Mouse (Mus musculus): ENCODE data around the gene Vipas39. TPM values are rescaled to one million over a fixed set of nuclear protein-coding genes. Genes with fewer than 3 reads are reported as not detected.

The Vipas39 gene
- polyA plus RNA-seq, 1 experiment from 2014 or later: 31.8 TPM

DNA sequence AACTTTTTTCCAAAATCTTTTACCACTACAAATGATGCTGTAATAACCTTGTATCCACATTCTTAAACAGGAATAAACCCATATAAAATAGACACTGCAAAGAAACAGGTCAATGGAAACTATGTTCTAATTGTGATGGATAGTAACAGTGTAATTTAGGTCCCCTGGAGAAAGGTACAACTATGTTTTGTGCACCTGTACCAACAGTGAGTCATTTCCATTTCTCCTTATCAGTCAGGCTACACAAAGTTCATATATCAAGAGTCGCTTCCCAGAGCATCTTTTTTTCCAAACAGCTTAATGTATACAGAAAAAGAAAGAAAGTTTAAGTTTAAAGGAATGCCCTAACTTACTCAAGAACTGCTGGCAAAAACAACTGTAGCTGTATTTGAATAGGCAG lies 71.0 kb downstream of the Vipas39 start:
- peaks cover 5% of the 10 kb centered on the region; the same call in 1 of the 2 replicates for H3K4me1 ChIP-seq (replicated peaks)
- no peaks in the 10 kb centered on the region for H3K27me3 ChIP-seq (replicated peaks)
- 75% methylated on average over 1 of the region's 1 CpGs for WGBS
- no peaks in the 10 kb centered on the region for H3K36me3 ChIP-seq
- no peak overlapping the region for H3K4me3 ChIP-seq
- no peaks in the 10 kb centered on the region for H3K9me3 ChIP-seq (replicated peaks)
- H3K27ac ChIP-seq (ENCODE audit: poor library complexity, severe bottlenecking): no peak overlapping the region
- no peak overlapping the region for H3K9ac ChIP-seq
- no peak for ATAC-seq (ENCODE audit: insufficient number of reproducible peaks, low FRiP score)
- no peak overlapping the region for H3K4me2 ChIP-seq

- ATAC-seq (ENCODE audit: insufficient number of reproducible peaks, low FRiP score): no peak
- no peak overlapping the region for H3K4me2 ChIP-seq
- no peaks in the 10 kb centered on the region for H3K4me1 ChIP-seq (replicated peaks)
- H3K4me3 ChIP-seq: no peak overlapping the region
- no peaks in the 10 kb centered on the region for H3K36me3 ChIP-seq
- H3K27ac ChIP-seq (ENCODE audit: poor library complexity, severe bottlenecking): no peak overlapping the region
- no peaks in the 10 kb centered on the region for H3K9me3 ChIP-seq (replicated peaks)
- WGBS: 87% methylated on average over 3 of the region's 3 CpGs
- no peaks in the 10 kb centered on the region for H3K27me3 ChIP-seq (replicated peaks)
- no peak overlapping the region for H3K9ac ChIP-seq
Measured at GRCm38 (mm10) chr12:87193008-87193407, 73.0 kb downstream of the Vipas39 start.

Small RNAs within 50 kb of the gene (microRNA-seq; reads per million reads assigned to microRNA genes)
- gene Gm47293: not detected

Other genes starting within 250 kb of the Vipas39 start
- gene Tmem63c, start 244.9 kb downstream of the Vipas39 start, polyA plus RNA-seq (2016; fragmentation: Nextera tagmentation; extraction: Ambion mirVana): not detected in 2 replicates
- 0.57 TPM in 1 of 2 replicates, not detected in the other for gene Ngb, start 163.7 kb downstream of the Vipas39 start, polyA plus RNA-seq (2016; fragmentation: Nextera tagmentation; extraction: Ambion mirVana)
- gene Gstz1, start 119.1 kb downstream of the Vipas39 start, polyA plus RNA-seq (2016; fragmentation: Nextera tagmentation; extraction: Ambion mirVana): 30.9 and 31.4 TPM in 2 replicates
- 15.4 and 16.0 TPM in 2 replicates for gene Pomt2, start 118.3 kb downstream of the Vipas39 start, polyA plus RNA-seq (2016; fragmentation: Nextera tagmentation; extraction: Ambion mirVana)
- gene Samd15, start 66.5 kb downstream of the Vipas39 start, polyA plus RNA-seq (2016; fragmentation: Nextera tagmentation; extraction: Ambion mirVana): 0.91 and 1.3 TPM in 2 replicates
- 3.4 and 3.7 TPM in 2 replicates for gene Tmed8, start 65.8 kb downstream of the Vipas39 start, polyA plus RNA-seq (2016; fragmentation: Nextera tagmentation; extraction: Ambion mirVana)
- 0.42 and 1.5 TPM in 2 replicates for gene Noxred1, start 27.5 kb downstream of the Vipas39 start, polyA plus RNA-seq (2016; fragmentation: Nextera tagmentation; extraction: Ambion mirVana)
- gene Ahsa1, start 223 bp upstream of the Vipas39 start, polyA plus RNA-seq (2016; fragmentation: Nextera tagmentation; extraction: Ambion mirVana): 190 and 196 TPM in 2 replicates
- 0.92 and 1.1 TPM in 2 replicates for gene Ism2, start 33.4 kb upstream of the Vipas39 start, polyA plus RNA-seq (2016; fragmentation: Nextera tagmentation; extraction: Ambion mirVana)
- 73.3 and 76.4 TPM in 2 replicates for gene Sptlc2, start 122.1 kb upstream of the Vipas39 start, polyA plus RNA-seq (2016; fragmentation: Nextera tagmentation; extraction: Ambion mirVana)
- 249 and 268 TPM in 2 replicates for gene Slirp, start 177.6 kb upstream of the Vipas39 start, polyA plus RNA-seq (2016; fragmentation: Nextera tagmentation; extraction: Ambion mirVana)
- gene Alkbh1, start 177.8 kb upstream of the Vipas39 start, polyA plus RNA-seq (2016; fragmentation: Nextera tagmentation; extraction: Ambion mirVana): 36.6 and 40.0 TPM in 2 replicates
- 85.7 and 86.1 TPM in 2 replicates for gene Snw1, start 206.0 kb upstream of the Vipas39 start, polyA plus RNA-seq (2016; fragmentation: Nextera tagmentation; extraction: Ambion mirVana)
- not detected in 2 replicates for gene Gm5788, start 228.5 kb upstream of the Vipas39 start, polyA plus RNA-seq (2016; fragmentation: Nextera tagmentation; extraction: Ambion mirVana)
- gene Gm8300, start 248.1 kb upstream of the Vipas39 start, polyA plus RNA-seq (2016; fragmentation: Nextera tagmentation; extraction: Ambion mirVana): not detected in 2 replicates